Mouse (Mus musculus) Patski (cell line): ENCODE data around the gene Gm4187. TPM values are rescaled to one million over a fixed set of nuclear protein-coding genes. Genes with fewer than 3 reads are reported as not detected.
"Not testable (repeated sequence)": the region's sequence is repeated elsewhere in the genome, so short reads cannot be mapped to it uniquely, and the experiment has no call there.

Experiments used
- ATAC-seq: fragments of 100-300 bp; one replicate; pipeline ENCODE4 v1.8.0; 2021
- CTCF ChIA-PET: fragments of 350-600 bp; sonication (Branson Sonifier 250); formaldehyde crosslinking; loops from one replicate; lab custom pipeline; 2022; ENCODE audit warnings: inconsistent platforms; lab: Charles Lee
- POLR2A ChIA-PET: fragments of 350-600 bp; sonication (Branson Sonifier 250); formaldehyde crosslinking; loops from one replicate; lab custom pipeline; 2022; ENCODE audit warnings: antibody characterized with exemption, inconsistent platforms; lab: Charles Lee
- DNase-seq: peaks from one replicate; pipeline ENCODE4 v3.0.0-alpha.2; 2011; ENCODE audit warnings: low read depth, low spot score
- H3K27me3 ChIP-seq: fragments of 371-371 bp; one replicate; pipeline ENCODE4 v1.5.1; 2021
- in situ Hi-C: fragments of 300-500 bp; cut with MboI; formaldehyde crosslinking; loops from 3 replicates; pipeline ENCODE4 v1.11.1; 2018; ENCODE audit warnings: low pct_unique_long_range_greater_than_20kb, mixed read lengths
- polyA plus RNA-seq: library from polyadenylated mRNA; unstranded; gene quantifications from one replicate; pipeline ENCODE4 v1.2.3, GENCODE M21; 2021

Gm4187 gene
- not detected for polyA plus RNA-seq

- POLR2A ChIA-PET, result not testable (repeated sequence)
Observed at GRCm38 (mm10) chr7:22329617-22330016, at the start of gene Gm4187. Gene Gm4187 (minus strand): TSS chr7:22329717.

GRCm38 (mm10) chr7:22370939-22371338 is 41.4 kb upstream of the Gm4187 start, which contains the start of gene Gm8660:
Gene Gm8660 (minus strand): TSS chr7:22371039.
- POLR2A ChIA-PET, ATAC-seq, DNase-seq, CTCF ChIA-PET, in situ Hi-C loops, H3K27me3 ChIP-seq: not testable (repeated sequence)

More at GRCm38 (mm10) chr7:22329617-22330016, at the start of gene Gm4187:
- ATAC-seq, CTCF ChIA-PET, H3K27me3 ChIP-seq, DNase-seq, in situ Hi-C loops: not testable (repeated sequence)

Other genes with a start within 250 kb of the Gm4187 start
- gene Gm16451, start 211.5 kb downstream of the Gm4187 start, polyA plus RNA-seq, result not detected
- not detected for gene Gm10666, start 195.0 kb downstream of the Gm4187 start, polyA plus RNA-seq
- gene Vmn1r142, start 165.7 kb downstream of the Gm4187 start, polyA plus RNA-seq, result not detected
- not detected for gene Vmn1r143, start 140.3 kb downstream of the Gm4187 start, polyA plus RNA-seq
- not detected for gene Gm8653, start 128.5 kb downstream of the Gm4187 start, polyA plus RNA-seq
- not detected for gene Gm8453, start 100.2 kb downstream of the Gm4187 start, polyA plus RNA-seq
- not detected for gene Gm8660, start 41.3 kb upstream of the Gm4187 start, polyA plus RNA-seq
- gene Vmn1r148, start 83.9 kb upstream of the Gm4187 start, polyA plus RNA-seq, result not detected
- not detected for gene Vmn1r149, start 108.5 kb upstream of the Gm4187 start, polyA plus RNA-seq
- gene Gm10665, start 134.4 kb upstream of the Gm4187 start, polyA plus RNA-seq, result not detected
- gene Vmn1r151, start 170.0 kb upstream of the Gm4187 start, polyA plus RNA-seq, result not detected
- gene Vmn1r152, start 193.2 kb upstream of the Gm4187 start, polyA plus RNA-seq, result not detected
- not detected for gene Gm8677, start 205.2 kb upstream of the Gm4187 start, polyA plus RNA-seq
- gene Gm4201, start 235.6 kb upstream of the Gm4187 start, polyA plus RNA-seq, result not detected